Mouse (Mus musculus): ENCODE results near the gene Aldh1b1. TPM values are rescaled to one million over a fixed set of nuclear protein-coding genes. Genes with fewer than 3 reads are reported as not detected.

Aldh1b1 gene
- total RNA-seq, 2 experiments from 2014 or later = 1.00 to 1.5 TPM

Other genes starting within 250 kb of the Aldh1b1 start
- not detected for gene Igfbpl1, start 27.9 kb downstream of the Aldh1b1 start, total RNA-seq (2021)
- not detected for gene Stra6l, start 49.6 kb downstream of the Aldh1b1 start, total RNA-seq (2021)
- under 1 TPM in 1 of 2 experiments, not detected in 1; 0.04 TPM for gene Ccdc180, start 91.3 kb downstream of the Aldh1b1 start, total RNA-seq (2021)
- gene Tdrd7, start 166.3 kb downstream of the Aldh1b1 start, total RNA-seq (2021) = 1 to 10 TPM; 8.2 to 9.3 TPM
- 100 to 1,000 TPM; 228 TPM for gene Tmod1, start 239.9 kb downstream of the Aldh1b1 start, total RNA-seq (2021)

Data from gastrocnemius, postnatal 14 days (tissue).